Mouse (Mus musculus) ES-Bruce4 (cell line): ENCODE measurements around the gene Trmt112. TPM values are rescaled to one million over a fixed set of nuclear protein-coding genes. Genes with fewer than 3 reads are reported as not detected.

Experiments
- H3K27ac ChIP-seq: 2 replicates; pipeline ENCODE4 v1.5.1; 2012; ENCODE audit warnings: low read length, inconsistent platforms; ENCODE audit not compliant: insufficient read depth
- H3K27me3 ChIP-seq: 2 replicates; pipeline ENCODE4 v1.6.1; 2012; ENCODE audit warnings: mild to moderate bottlenecking, low read length, inconsistent platforms; ENCODE audit not compliant: control insufficient read depth, poor library complexity, insufficient read depth, severe bottlenecking
- H3K36me3 ChIP-seq: 2 replicates; pipeline ENCODE4 v1.6.1; 2012; ENCODE audit warnings: inconsistent platforms, mild to moderate bottlenecking, low read length, moderate library complexity; ENCODE audit not compliant: control insufficient read depth, poor library complexity, insufficient read depth, severe bottlenecking
- H3K4me1 ChIP-seq: one replicate; pipeline ENCODE4 v1.8.1; 2011; ENCODE audit warnings: low read length; ENCODE audit not compliant: control insufficient read depth, insufficient read depth
- H3K4me3 ChIP-seq: 2 replicates; pipeline ENCODE4 v1.5.1; 2011; ENCODE audit warnings: low read depth, mild to moderate bottlenecking, low read length
- H3K9ac ChIP-seq: 2 replicates; pipeline ENCODE4 v1.6.1; 2012; ENCODE audit warnings: low read depth, mild to moderate bottlenecking, inconsistent platforms; ENCODE audit not compliant: poor library complexity, severe bottlenecking
- H3K9me3 ChIP-seq: replicated peaks from 2 replicates; pipeline ENCODE4 v1.6.1; 2012; ENCODE audit warnings: mild to moderate bottlenecking, low read length, inconsistent platforms; ENCODE audit not compliant: control insufficient read depth, poor library complexity, insufficient read depth, severe bottlenecking
- CTCF ChIP-seq: IDR thresholded peaks from one replicate; pipeline ENCODE4 v1.8.1; 2011; ENCODE audit warnings: low read depth, low read length
- EP300 ChIP-seq: IDR thresholded peaks from 2 replicates; pipeline ENCODE4 v1.6.1; 2011; ENCODE audit warnings: low read depth, low read length; ENCODE audit not compliant: insufficient read depth
- POLR2A ChIP-seq: IDR thresholded peaks from one replicate; pipeline ENCODE4 v1.8.1; 2011; ENCODE audit warnings: low read length; ENCODE audit not compliant: insufficient read depth
- polyA plus RNA-seq: library from polyadenylated mRNA; stranded (reverse); fragments of >200 nt; gene quantifications from 2 replicates; pipeline ENCODE4 v1.2.4, GENCODE M21; 2011; ENCODE audit warnings: low read depth; ENCODE audit not compliant: missing spikeins, insufficient read depth, insufficient read length

Gene Trmt112
- polyA plus RNA-seq, 1 experiment: 112 TPM

- no peak overlapping the region for H3K27ac ChIP-seq
- peaks cover 2% of the 10 kb centered on the region for H3K4me1 ChIP-seq
- no peaks in the 10 kb centered on the region for H3K27me3 ChIP-seq
- no peaks in the 10 kb centered on the region for H3K36me3 ChIP-seq
- H3K9ac ChIP-seq: no peak overlapping the region
- H3K9me3 ChIP-seq: no peaks in the 10 kb centered on the region
- no peak for TF ChIP-seq EP300
- TF ChIP-seq CTCF: no peak
- no peak for TF ChIP-seq POLR2A
- no peak overlapping the region for H3K4me3 ChIP-seq
Measured at GRCm38 (mm10) chr19:6922901-6923735, 13.6 kb downstream of the Trmt112 start.

GRCm38 (mm10) chr19:6924461-6925306, 15.2 kb downstream of the Trmt112 start:
- no peak overlapping the region for H3K27ac ChIP-seq
- H3K9me3 ChIP-seq: no peaks in the 10 kb centered on the region
- peaks cover 2% of the 10 kb centered on the region for H3K4me1 ChIP-seq
- peak overlapping the region; percentile 25; the same call in 1 of the 2 replicates for H3K9ac ChIP-seq
- H3K27me3 ChIP-seq: no peaks in the 10 kb centered on the region
- TF ChIP-seq POLR2A: no peak
- TF ChIP-seq EP300: no peak
- TF ChIP-seq CTCF: peak; percentile 79
- H3K36me3 ChIP-seq: no peaks in the 10 kb centered on the region
- peak overlapping the region; percentile 39 for H3K4me3 ChIP-seq

- Histone ChIP-seq H3K27ac (no peak within 1 kb of the TSS), H3K4me3 (peak within 1 kb of the TSS; percentile 49), H3K36me3 (no peaks in the 10 kb centered on the region), H3K9ac (peak within 1 kb of the TSS; percentile 35), H3K27me3 (no peaks in the 10 kb centered on the region), H3K9me3 (no peaks in the 10 kb centered on the region), H3K4me1 (peaks cover 2% of the 10 kb centered on the region)
- TF ChIP-seq POLR2A: no peak
- no peak for TF ChIP-seq CTCF
- no peak for TF ChIP-seq EP300
Measured at GRCm38 (mm10) chr19:6925307-6925573, 15.7 kb downstream of the Trmt112 start, which contains the start of gene Catsperz. Gene Catsperz, minus strand, starts transcription at chr19:6925380.

GRCm38 (mm10) chr19:6925611-6926329, 16.3 kb downstream of the Trmt112 start:
- no peaks in the 10 kb centered on the region for H3K36me3 ChIP-seq
- H3K9me3 ChIP-seq: no peaks in the 10 kb centered on the region
- peak overlapping the region; percentile 35 for H3K9ac ChIP-seq
- peaks cover 2% of the 10 kb centered on the region for H3K4me1 ChIP-seq
- no peaks in the 10 kb centered on the region for H3K27me3 ChIP-seq
- H3K4me3 ChIP-seq: peak overlapping the region; percentile 49
- H3K27ac ChIP-seq: no peak overlapping the region
- no peak for TF ChIP-seq EP300
- no peak for TF ChIP-seq CTCF

GRCm38 (mm10) chr19:6926559-6927255, 17.2 kb downstream of the Trmt112 start:
- Histone ChIP-seq H3K27me3 (no peaks in the 10 kb centered on the region), H3K27ac (no peak overlapping the region), H3K4me1 (peaks cover 4% of the 10 kb centered on the region), H3K9ac (no peak overlapping the region), H3K9me3 (no peaks in the 10 kb centered on the region), H3K36me3 (no peaks in the 10 kb centered on the region), H3K4me3 (no peak overlapping the region)
- no peak for TF ChIP-seq POLR2A
- TF ChIP-seq EP300: no peak
- TF ChIP-seq CTCF: no peak
